Mouse (Mus musculus) limb, embryonic 12.5 days (tissue): Measurements from ENCODE around the gene Map2k6. TPM values are rescaled to one million over a fixed set of nuclear protein-coding genes. Genes with fewer than 3 reads are reported as not detected.

Experiments
- ATAC-seq: fragments of 200-750 bp; cut with Nextera tagmentation; 2 replicates; pipeline ENCODE4 v1.8.0; 2017; ENCODE audit warnings: low read depth, moderate TSS enrichment; ENCODE audit not compliant: insufficient number of reproducible peaks, insufficient read depth, low FRiP score, low TSS enrichment
- H3K27ac ChIP-seq: fragments of 300-500 bp; sonication (generic); 2 replicates; pipeline ENCODE4 v1.5.1; 2016; ENCODE audit warnings: mild to moderate bottlenecking, moderate library complexity
- H3K27me3 ChIP-seq: fragments of 300-500 bp; sonication (generic); 2 replicates; pipeline ENCODE4 v1.6.1; 2016; ENCODE audit warnings: mild to moderate bottlenecking, moderate library complexity
- H3K36me3 ChIP-seq: fragments of 300-500 bp; sonication (generic); 2 replicates; pipeline ENCODE4 v1.6.1; 2016; ENCODE audit warnings: mild to moderate bottlenecking, moderate library complexity
- H3K4me1 ChIP-seq: fragments of 300-500 bp; sonication (generic); replicated peaks from 2 replicates; pipeline ENCODE4 v1.6.1; 2016
- H3K4me2 ChIP-seq: fragments of 300-500 bp; sonication (generic); 2 replicates; pipeline ENCODE4 v1.6.1; 2016; ENCODE audit warnings: mild to moderate bottlenecking, moderate library complexity
- H3K4me3 ChIP-seq: fragments of 300-500 bp; sonication (generic); replicated peaks from 2 replicates; pipeline ENCODE4 v1.5.1; 2016; ENCODE audit warnings: mild to moderate bottlenecking
- H3K9ac ChIP-seq: fragments of 300-500 bp; sonication (generic); replicated peaks from 2 replicates; pipeline ENCODE4 v1.6.1; 2016; ENCODE audit warnings: mild to moderate bottlenecking, moderate library complexity
- H3K9me3 ChIP-seq: fragments of 300-500 bp; sonication (generic); 2 replicates; pipeline ENCODE4 v1.6.1; 2016; ENCODE audit warnings: mild to moderate bottlenecking, moderate library complexity
- WGBS: fragments of 180-500 bp; shearing (Covaris S2); methylation state at CpG from one replicate; pipeline ENCODE4 v1.1.7; 2016; 5-methylcytosine and 5-hydroxymethylcytosine counted together
- polyA plus RNA-seq: library from polyadenylated mRNA; unstranded; fragments of >200 nt; fragmentation: Nextera tagmentation; extraction: Ambion mirVana; gene quantifications from 2 replicates; pipeline ENCODE4 v1.2.1, GENCODE M21; 2016

The Map2k6 gene
- polyA plus RNA-seq, 1 experiment from 2014 or later: 49.2 TPM

DNA sequence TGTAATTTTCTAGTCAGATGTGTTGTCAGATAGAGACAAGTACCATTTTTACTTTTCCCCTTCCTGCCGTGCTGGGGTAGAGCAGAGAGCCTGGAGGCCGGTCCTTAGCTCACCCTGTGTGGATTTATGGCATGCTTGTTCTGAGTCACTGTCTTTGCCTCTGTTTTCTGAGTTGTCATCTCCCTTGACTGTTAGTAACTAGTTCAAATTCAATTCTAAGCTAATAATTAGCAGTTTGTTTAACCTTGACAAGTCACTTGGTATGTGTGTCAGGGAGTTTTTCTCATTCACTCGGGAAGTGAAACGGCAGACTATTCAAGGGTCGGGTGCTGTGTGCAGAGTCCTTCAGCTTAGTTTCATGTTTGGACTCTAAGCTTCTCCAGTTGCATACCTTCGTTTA, 86.2 kb downstream of the Map2k6 start:
- peaks cover 28% of the 10 kb centered on the region for H3K36me3 ChIP-seq
- H3K4me1 ChIP-seq: peaks cover 25% of the 10 kb centered on the region
- H3K9me3 ChIP-seq: 0 out of 2 replicates have a peak, but pooled peaks cover 5% of the 10 kb centered on the region
- H3K27me3 ChIP-seq: no peaks in the 10 kb centered on the region
- no peak for ATAC-seq
- no peak overlapping the region for H3K27ac ChIP-seq
- no peak overlapping the region for H3K4me2 ChIP-seq
- no peak overlapping the region for H3K9ac ChIP-seq
- 87% methylated on average over 6 of the region's 6 CpGs for WGBS
- no peak overlapping the region for H3K4me3 ChIP-seq

DNA sequence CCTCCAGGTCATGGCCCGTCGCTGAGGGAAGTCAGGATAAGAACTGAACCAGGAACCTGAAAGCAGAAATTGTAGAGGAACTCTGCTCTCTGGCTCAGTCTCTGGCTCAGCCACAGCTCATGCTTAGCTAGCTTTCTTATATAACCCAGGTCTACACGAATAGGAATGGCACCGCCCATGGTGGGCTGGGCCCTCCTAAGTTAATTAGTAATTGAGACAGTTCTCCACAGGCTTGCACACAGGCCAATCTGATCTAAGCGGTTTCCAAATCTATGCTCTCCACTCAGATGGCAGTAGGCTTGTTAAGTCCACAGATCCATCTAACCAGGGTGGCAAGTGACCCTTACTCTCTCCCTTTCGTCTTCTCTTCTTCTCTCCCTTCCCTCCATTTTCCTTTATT, 88.9 kb downstream of the Map2k6 start:
- ATAC-seq: no peak
- Histone ChIP-seq H3K4me2 (no peak overlapping the region), H3K4me1 (peaks cover 3% of the 10 kb centered on the region), H3K36me3 (peaks cover 50% of the 10 kb centered on the region), H3K9ac (no peak overlapping the region), H3K27ac (no peak overlapping the region), H3K4me3 (no peak overlapping the region), H3K9me3 (0 out of 2 replicates have a peak, but pooled peaks cover 5% of the 10 kb centered on the region), H3K27me3 (no peaks in the 10 kb centered on the region)
- WGBS: 96% methylated on average over 6 of the region's 6 CpGs

DNA sequence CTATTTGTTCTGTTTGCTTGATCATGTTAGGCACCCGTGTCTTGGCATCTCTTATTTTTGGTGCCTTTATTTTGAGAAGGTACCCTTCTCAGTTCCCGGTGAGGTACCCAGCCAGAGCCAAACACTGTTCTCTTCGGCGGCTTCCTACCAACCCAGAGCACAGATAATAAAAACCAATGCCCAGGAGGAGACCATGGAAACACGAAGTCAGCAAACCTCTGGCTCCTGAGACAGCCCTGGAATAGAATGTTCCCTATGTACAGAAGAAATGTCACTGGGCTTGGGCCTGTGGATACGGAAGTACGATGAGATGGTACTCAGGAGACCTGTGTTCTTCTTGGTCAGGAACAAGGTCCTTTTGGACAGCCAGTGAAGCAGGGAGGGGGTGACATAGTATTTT, 89.4 kb downstream of the Map2k6 start:
- Histone ChIP-seq H3K9ac (no peak overlapping the region), H3K27me3 (no peaks in the 10 kb centered on the region), H3K4me1 (no peaks in the 10 kb centered on the region), H3K27ac (no peak overlapping the region), H3K9me3 (0 out of 2 replicates have a peak, but pooled peaks cover 5% of the 10 kb centered on the region), H3K4me2 (no peak overlapping the region), H3K4me3 (no peak overlapping the region), H3K36me3 (peaks cover 55% of the 10 kb centered on the region)
- 96% methylated on average over 7 of the region's 7 CpGs for WGBS
- no peak for ATAC-seq

DNA sequence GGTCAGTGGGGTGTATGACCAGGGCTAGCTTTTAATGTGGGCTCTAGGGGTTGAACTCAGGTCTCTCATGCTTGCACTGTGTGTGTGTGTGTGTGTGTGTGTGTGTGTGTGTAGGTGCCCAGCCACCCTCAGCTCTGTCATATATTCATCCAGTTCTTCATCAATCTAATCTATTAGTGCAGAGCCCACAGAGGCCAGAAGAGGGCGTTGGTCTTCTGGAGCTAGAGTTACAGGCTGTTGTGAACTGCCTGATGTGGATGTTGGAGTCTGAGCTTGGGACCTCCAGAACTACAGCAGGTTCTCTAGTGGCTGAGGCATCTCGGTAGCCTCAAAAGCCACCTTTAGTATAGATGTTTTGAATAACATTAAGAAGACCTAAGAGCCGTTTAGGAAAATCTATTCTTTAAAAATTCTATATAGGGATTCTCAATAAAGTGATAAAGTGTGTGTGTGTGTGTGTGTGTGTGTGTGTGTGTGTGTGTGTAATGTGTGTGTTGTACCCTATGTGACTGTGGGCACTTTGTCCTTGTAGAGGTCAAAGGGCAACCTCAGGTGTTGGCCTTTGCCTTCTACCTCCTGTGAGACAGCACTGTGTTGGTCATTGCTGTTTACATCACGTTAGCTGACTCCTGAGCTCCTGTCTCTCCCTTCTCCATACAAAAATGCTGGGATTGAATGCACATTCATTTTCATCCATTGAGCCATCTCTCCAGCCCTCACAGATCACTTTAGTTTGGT, 96.6 kb downstream of the Map2k6 start:
- Histone ChIP-seq H3K4me2 (no peak overlapping the region), H3K9me3 (no peaks in the 10 kb centered on the region), H3K27ac (no peak overlapping the region), H3K4me3 (no peak overlapping the region), H3K9ac (no peak overlapping the region), H3K4me1 (no peaks in the 10 kb centered on the region), H3K36me3 (peaks cover 79% of the 10 kb centered on the region), H3K27me3 (no peaks in the 10 kb centered on the region)
- 76% methylated on average over 4 of the region's 4 CpGs for WGBS
- no peak for ATAC-seq

DNA sequence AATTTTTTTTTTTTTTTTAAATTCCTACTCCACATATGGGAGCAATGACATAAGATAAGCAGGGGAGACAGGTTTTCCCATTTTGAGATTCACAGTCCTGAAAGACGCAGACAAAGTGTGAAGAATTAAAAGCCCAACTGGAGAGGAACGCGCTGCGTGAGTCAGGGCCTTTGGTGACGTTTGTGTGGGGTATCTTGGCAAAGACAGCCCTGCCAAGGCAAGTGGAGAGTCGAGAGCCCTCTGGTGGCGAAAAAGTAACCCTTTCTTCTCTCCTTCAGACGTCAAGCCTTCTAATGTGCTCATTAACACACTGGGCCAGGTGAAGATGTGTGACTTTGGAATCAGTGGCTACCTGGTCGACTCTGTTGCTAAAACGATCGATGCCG, 97.1 kb downstream of the Map2k6 start:
- H3K27ac ChIP-seq: no peak overlapping the region
- no peaks in the 10 kb centered on the region for H3K9me3 ChIP-seq
- no peak overlapping the region for H3K4me3 ChIP-seq
- ATAC-seq: no peak
- H3K9ac ChIP-seq: no peak overlapping the region
- no peaks in the 10 kb centered on the region for H3K27me3 ChIP-seq
- peaks cover 82% of the 10 kb centered on the region for H3K36me3 ChIP-seq
- 54% methylated on average over 12 of the region's 12 CpGs for whole genome bisulfite sequencing
- H3K4me1 ChIP-seq: no peaks in the 10 kb centered on the region
- no peak overlapping the region for H3K4me2 ChIP-seq

DNA sequence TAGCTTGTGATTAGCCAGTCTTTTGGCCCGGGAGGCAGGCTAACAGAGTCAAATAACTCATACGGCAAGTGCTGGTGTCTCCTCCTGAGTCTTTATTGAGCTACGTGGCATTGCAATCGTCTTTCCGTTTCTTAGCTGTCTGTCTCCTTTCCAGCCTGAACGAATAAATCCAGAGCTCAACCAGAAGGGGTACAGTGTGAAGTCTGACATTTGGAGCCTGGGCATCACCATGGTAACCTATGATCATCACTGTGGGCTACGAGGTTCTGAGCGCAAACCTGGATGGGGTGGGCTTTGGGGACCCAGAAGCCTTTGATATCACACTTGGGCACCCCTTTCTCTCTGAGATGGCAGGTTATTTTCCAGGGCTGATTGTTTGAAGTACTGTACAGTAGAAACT, 98.8 kb downstream of the Map2k6 start:
- Histone ChIP-seq H3K4me2 (no peak overlapping the region), H3K27me3 (no peaks in the 10 kb centered on the region), H3K36me3 (peaks cover 82% of the 10 kb centered on the region), H3K4me1 (no peaks in the 10 kb centered on the region), H3K27ac (no peak overlapping the region), H3K9ac (no peak overlapping the region), H3K9me3 (no peaks in the 10 kb centered on the region), H3K4me3 (no peak overlapping the region)
- no peak for ATAC-seq
- 88% methylated on average over 8 of the region's 8 CpGs for WGBS

DNA sequence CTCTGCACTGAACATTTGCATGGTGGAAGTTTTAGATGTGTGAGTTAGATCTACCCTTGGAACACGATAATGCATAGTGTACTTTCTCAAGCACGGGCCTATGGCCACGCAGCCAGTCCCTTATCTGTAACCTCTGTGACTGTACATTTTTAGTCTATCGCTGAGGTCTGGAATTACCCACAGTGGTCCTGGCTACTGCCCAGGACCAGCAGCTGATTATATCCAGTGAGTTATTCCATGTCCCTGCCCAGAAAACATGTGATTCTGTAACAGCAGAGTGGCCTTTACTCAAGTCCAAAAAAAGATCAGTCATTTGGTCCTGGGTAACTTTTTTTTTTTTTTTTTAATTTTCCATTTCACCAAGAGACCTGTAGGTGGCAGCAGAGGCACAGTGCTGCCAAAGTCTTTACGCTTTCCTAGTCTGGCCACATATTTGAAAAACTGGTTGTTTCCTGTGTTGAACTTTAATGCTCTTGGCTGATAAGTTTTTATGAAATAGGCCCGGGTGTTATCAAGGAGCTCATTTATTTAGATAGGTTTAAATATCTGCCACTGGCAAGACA, 99.8 kb downstream of the Map2k6 start:
- no peak overlapping the region for H3K9ac ChIP-seq
- H3K4me3 ChIP-seq: no peak overlapping the region
- H3K4me2 ChIP-seq: no peak overlapping the region
- no peaks in the 10 kb centered on the region for H3K4me1 ChIP-seq
- H3K36me3 ChIP-seq: peaks cover 81% of the 10 kb centered on the region
- no peak for ATAC-seq
- H3K27me3 ChIP-seq: no peaks in the 10 kb centered on the region
- no peaks in the 10 kb centered on the region for H3K9me3 ChIP-seq
- WGBS: 62% methylated on average over 6 of the region's 6 CpGs
- H3K27ac ChIP-seq: no peak overlapping the region

DNA sequence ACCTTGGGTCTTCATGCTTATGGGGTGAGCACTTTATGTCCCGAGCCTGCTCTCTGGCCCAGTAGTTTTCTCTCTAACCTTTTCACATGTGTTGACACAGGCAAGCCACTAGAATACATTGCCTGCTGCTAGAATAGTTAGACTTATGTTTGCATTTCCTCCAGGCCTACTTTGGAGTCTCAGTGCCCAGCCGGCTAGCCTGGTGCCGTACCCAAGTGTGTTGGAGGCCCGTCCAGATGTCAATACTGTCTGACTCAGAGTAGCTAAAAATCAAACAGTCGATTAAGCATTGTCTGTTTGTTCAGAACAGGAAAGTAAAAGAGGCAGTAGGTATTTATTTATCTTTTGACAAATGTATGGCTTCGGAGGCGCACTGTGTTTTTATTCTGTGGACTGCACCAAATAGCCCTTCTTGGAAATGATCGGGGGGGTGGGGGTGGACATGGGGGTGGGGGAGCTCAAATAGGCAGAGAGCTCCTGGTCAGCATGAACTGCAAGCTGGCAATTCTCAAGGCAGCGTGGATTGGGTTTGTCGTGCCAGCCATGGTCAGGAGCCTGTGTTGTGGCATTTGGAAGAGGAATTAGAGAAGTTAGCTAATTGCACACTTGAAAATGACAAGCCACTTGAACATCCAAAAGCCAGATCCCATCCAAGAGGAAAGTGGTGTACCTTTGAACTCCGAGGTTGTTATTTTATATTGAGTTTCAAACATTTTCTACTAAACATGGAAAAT, 104.2 kb downstream of the Map2k6 start:
- Histone ChIP-seq H3K9ac (no peak overlapping the region), H3K27me3 (no peaks in the 10 kb centered on the region), H3K9me3 (no peaks in the 10 kb centered on the region), H3K4me3 (no peak overlapping the region), H3K27ac (no peak overlapping the region), H3K36me3 (peaks cover 82% of the 10 kb centered on the region), H3K4me1 (no peaks in the 10 kb centered on the region), H3K4me2 (no peak overlapping the region)
- no peak for ATAC-seq
- WGBS: 94% methylated on average over 11 of the region's 11 CpGs

DNA sequence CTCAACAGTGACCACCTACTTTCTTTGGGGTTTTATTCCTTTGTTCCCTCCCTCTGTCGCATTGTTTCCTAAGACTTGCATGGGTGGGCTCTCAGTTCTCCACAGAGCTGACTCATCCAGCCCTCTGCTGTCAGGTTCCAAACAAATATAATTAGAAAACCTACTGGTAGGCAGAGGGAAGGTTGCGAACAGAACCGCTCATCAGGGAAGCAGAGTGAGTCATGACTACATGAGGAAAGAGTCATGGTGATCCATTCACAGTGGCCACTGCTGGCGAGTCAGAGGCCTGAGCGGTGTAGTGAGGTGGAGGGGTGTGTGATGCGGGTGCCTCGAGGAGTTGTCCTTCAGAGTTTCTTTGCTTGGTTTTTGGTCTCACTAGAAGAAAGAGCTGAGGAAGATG, 112.5 kb downstream of the Map2k6 start:
- Histone ChIP-seq H3K9me3 (no peaks in the 10 kb centered on the region), H3K27me3 (no peaks in the 10 kb centered on the region), H3K4me1 (no peaks in the 10 kb centered on the region), H3K27ac (no peak overlapping the region), H3K4me2 (no peak overlapping the region), H3K36me3 (peaks cover 78% of the 10 kb centered on the region), H3K4me3 (no peak overlapping the region), H3K9ac (no peak overlapping the region)
- WGBS: 93% methylated on average over 7 of the region's 7 CpGs
- no peak for ATAC-seq

DNA sequence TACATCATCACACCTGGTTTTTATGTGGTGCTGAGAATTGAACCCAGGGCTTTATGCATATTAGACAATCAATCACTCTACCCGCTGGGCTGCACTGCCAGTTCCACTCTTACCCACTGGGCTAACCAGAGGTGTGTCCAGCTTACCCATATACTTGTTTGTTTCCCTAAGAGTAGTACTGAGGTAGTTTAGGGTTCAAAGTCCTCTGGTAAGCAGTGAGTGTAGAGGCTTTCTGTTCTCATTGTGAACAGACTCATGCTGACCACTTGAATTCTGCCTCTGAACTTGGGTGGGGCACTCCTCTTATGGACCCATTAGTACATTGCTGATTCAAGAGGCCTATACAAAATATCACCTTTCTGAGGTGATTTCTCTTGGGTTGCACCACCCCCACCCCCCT, 119.7 kb downstream of the Map2k6 start:
- 0 out of 2 replicates have a peak, but pooled peaks cover 3% of the 10 kb centered on the region for H3K9me3 ChIP-seq
- no peak overlapping the region for H3K27ac ChIP-seq
- no peak overlapping the region for H3K9ac ChIP-seq
- WGBS: 90% methylated on average over 1 of the region's 1 CpGs
- ATAC-seq: no peak
- no peaks in the 10 kb centered on the region for H3K27me3 ChIP-seq
- H3K36me3 ChIP-seq: peaks cover 73% of the 10 kb centered on the region
- H3K4me3 ChIP-seq: no peak overlapping the region
- no peak overlapping the region for H3K4me2 ChIP-seq
- no peaks in the 10 kb centered on the region for H3K4me1 ChIP-seq

DNA sequence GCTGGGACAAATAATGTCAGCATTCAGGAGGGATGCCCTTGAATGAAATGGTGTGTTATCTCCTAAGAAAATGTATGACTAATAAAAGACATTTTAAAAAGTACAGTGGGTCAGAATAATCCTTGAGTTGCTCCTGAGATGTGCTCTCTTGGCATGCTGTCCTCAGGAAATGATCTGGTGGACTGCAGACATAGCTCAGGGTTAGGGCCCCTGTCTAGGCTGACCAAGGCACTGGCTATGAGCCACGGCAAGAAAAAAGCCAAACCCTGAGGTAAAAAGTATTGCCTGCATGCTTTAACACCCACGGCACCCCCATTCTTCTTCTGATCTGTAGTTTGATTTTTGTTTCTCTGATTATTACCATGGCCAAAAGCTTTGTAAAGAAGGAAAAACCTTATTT, 124.0 kb downstream of the Map2k6 start:
- H3K9me3 ChIP-seq: 0 out of 2 replicates have a peak, but pooled peaks cover 3% of the 10 kb centered on the region
- no peaks in the 10 kb centered on the region for H3K4me1 ChIP-seq
- no peak overlapping the region for H3K4me2 ChIP-seq
- no peak overlapping the region for H3K27ac ChIP-seq
- no peak overlapping the region for H3K9ac ChIP-seq
- H3K36me3 ChIP-seq: peaks cover 40% of the 10 kb centered on the region
- H3K27me3 ChIP-seq: no peaks in the 10 kb centered on the region
- 89% methylated on average over 2 of the region's 2 CpGs for WGBS
- no peak for ATAC-seq
- no peak overlapping the region for H3K4me3 ChIP-seq
